Mouse (Mus musculus) hindbrain, embryonic 13.5 days (tissue): ENCODE data around the gene Mpnd. TPM values are rescaled to one million over a fixed set of nuclear protein-coding genes. Genes with fewer than 3 reads are reported as not detected.

Source experiments
- ATAC-seq: fragments of 200-750 bp; cut with Nextera tagmentation; 2 replicates; pipeline ENCODE4 v1.8.0; 2017; ENCODE audit warnings: moderate TSS enrichment; ENCODE audit not compliant: low FRiP score
- H3K27ac ChIP-seq: fragments of 300-500 bp; sonication (generic); 2 replicates; pipeline ENCODE4 v1.5.1; 2015; ENCODE audit warnings: inconsistent platforms, mild to moderate bottlenecking, moderate library complexity
- H3K27me3 ChIP-seq: fragments of 300-500 bp; sonication (generic); 2 replicates; pipeline ENCODE4 v1.6.1; 2015; ENCODE audit warnings: mild to moderate bottlenecking, inconsistent platforms
- H3K36me3 ChIP-seq: fragments of 300-500 bp; sonication (generic); 2 replicates; pipeline ENCODE4 v1.6.1; 2015; ENCODE audit warnings: mild to moderate bottlenecking, inconsistent platforms
- H3K4me1 ChIP-seq: fragments of 300-500 bp; sonication (generic); replicated peaks from 2 replicates; pipeline ENCODE4 v1.6.1; 2015; ENCODE audit warnings: inconsistent platforms
- H3K4me2 ChIP-seq: fragments of 300-500 bp; sonication (generic); 2 replicates; pipeline ENCODE4 v1.6.1; 2015; ENCODE audit warnings: inconsistent platforms, mild to moderate bottlenecking, moderate library complexity
- H3K4me3 ChIP-seq: fragments of 300-500 bp; sonication (generic); 2 replicates; pipeline ENCODE4 v1.5.1; 2015; ENCODE audit warnings: mild to moderate bottlenecking, inconsistent platforms
- H3K9ac ChIP-seq: fragments of 300-500 bp; sonication (generic); 2 replicates; pipeline ENCODE4 v1.6.1; 2015; ENCODE audit warnings: mild to moderate bottlenecking, inconsistent platforms
- H3K9me3 ChIP-seq: fragments of 300-500 bp; sonication (generic); 2 replicates; pipeline ENCODE4 v1.6.1; 2016; ENCODE audit warnings: inconsistent platforms
- WGBS: fragments of 180-500 bp; shearing (Covaris S2); methylation state at CpG from one replicate; pipeline ENCODE4 v1.1.7; 2015; 5-methylcytosine and 5-hydroxymethylcytosine counted together
- polyA plus RNA-seq: library from polyadenylated mRNA; unstranded; fragments of >200 nt; fragmentation: Nextera tagmentation; extraction: Ambion mirVana; gene quantifications from 2 replicates; pipeline ENCODE4 v1.2.1, GENCODE M21; 2015

The Mpnd gene
- polyA plus RNA-seq, 1 experiment from 2014 or later = 163 TPM

DNA sequence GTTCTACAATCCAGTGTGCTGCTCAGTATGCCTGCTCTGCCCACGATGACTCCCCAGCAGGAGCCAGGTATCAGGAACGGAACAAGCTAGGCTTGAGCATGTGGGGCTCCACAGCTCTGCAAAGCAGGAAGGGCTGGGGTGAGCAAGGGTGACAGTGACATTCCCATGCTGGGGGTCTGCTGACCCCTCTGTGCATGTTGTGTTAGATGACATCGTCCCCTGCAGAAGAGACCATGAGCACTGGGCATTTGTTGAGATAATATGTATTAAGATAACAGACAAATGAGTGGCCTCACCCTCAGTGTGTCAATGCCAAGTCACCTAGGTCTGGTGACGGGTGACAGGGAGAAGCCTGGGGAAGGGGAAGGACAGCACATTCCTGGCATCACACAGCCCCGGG lies 19.4 kb downstream of the Mpnd start:
- Histone ChIP-seq H3K9ac (no peak overlapping the region), H3K36me3 (peaks cover 43% of the 10 kb centered on the region), H3K4me1 (peaks cover 60% of the 10 kb centered on the region), H3K4me2 (no peak overlapping the region), H3K27ac (no peak overlapping the region), H3K27me3 (no peaks in the 10 kb centered on the region), H3K4me3 (no peak overlapping the region), H3K9me3 (no peaks in the 10 kb centered on the region)
- ATAC-seq = no peak
- 86% methylated on average over 5 of the region's 5 CpGs for WGBS

DNA sequence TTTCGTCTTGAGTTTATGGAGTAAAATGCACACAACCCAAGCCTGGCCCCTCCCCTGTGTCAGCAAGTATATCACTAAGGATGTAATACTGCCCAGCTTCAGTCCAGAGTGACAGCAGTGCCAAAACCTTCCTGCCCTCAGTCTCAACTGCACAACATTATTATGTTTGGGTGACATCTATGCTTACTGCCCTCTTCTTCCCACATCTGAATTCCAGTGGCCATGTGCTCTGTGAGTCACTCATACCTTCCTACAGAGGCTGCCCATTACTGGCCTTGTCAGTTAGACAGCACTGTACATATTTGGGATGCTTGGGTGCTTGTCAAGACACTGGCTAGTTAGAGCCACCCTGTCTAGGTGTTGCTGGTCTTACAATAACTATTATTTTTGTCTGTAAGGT lies 20.8 kb downstream of the Mpnd start:
- no peaks in the 10 kb centered on the region for H3K27me3 ChIP-seq
- H3K4me3 ChIP-seq = no peak overlapping the region
- no peak overlapping the region for H3K27ac ChIP-seq
- no peak overlapping the region for H3K9ac ChIP-seq
- H3K4me1 ChIP-seq = peaks cover 53% of the 10 kb centered on the region
- H3K36me3 ChIP-seq = peaks cover 44% of the 10 kb centered on the region
- no peak overlapping the region for H3K4me2 ChIP-seq
- no peak for ATAC-seq
- WGBS = 100% methylated on average over 1 of the region's 1 CpGs
- H3K9me3 ChIP-seq = no peaks in the 10 kb centered on the region

DNA sequence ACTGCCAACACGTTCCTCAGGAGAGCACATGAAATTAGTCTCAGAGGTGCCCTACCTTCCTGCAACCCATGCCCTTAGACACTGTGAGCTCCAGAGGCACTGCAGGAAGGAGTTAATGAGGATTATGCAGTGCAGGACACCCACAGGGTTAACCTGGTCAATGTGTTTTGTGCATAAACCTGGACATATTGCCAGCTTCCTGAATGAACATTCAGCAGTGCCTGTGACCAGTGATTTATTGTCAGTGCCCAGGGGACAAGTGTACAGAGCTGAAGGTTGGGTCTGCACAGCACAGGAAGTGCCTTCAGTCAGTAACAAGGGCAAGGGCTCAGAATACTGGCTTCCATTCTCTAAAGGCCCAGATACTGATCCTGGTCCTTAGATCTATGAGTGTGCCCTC lies 21.4 kb downstream of the Mpnd start:
- no peak overlapping the region for H3K4me3 ChIP-seq
- H3K9ac ChIP-seq = no peak overlapping the region
- H3K4me1 ChIP-seq = peaks cover 51% of the 10 kb centered on the region
- no peak for ATAC-seq
- H3K27ac ChIP-seq = no peak overlapping the region
- no peaks in the 10 kb centered on the region for H3K9me3 ChIP-seq
- H3K4me2 ChIP-seq = no peak overlapping the region
- peaks cover 45% of the 10 kb centered on the region for H3K36me3 ChIP-seq
- 79% methylated on average over 1 of the region's 1 CpGs for WGBS
- no peaks in the 10 kb centered on the region for H3K27me3 ChIP-seq

DNA sequence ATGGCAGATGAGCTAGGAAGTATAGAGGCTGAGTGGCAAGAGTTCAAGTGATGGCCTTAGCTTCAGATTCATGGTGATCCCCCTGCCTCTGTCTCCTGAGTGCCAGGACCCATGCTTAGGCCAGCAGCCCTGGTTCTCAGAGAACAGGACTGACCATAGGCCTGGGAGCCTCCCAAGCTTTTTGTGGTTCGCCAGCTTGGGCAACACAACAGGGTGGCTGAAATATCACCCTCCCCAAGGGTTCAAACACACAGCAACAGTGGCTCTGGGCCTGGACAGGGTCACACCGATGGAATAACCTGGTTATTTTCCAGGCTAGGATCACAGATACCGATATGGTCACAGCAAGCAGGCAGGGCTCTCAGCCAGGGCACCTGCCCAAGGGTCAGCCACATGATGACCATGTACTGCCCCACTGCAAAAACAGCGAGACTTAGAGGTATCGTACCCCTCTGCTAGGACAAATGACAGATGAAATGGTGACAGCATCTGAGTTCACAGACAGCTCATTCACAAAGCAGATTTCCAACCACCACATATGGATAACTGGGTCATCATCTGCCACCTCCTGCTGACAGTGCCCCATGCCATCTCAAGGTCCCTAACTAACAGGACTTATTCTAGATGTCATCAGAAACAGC lies 22.4 kb downstream of the Mpnd start:
- Histone ChIP-seq H3K9ac (peak overlapping the region; percentile 39; the same call in 1 of the 2 replicates), H3K4me3 (no peak overlapping the region), H3K4me2 (no peak overlapping the region), H3K4me1 (peaks cover 51% of the 10 kb centered on the region), H3K36me3 (peaks cover 51% of the 10 kb centered on the region), H3K27me3 (no peaks in the 10 kb centered on the region), H3K9me3 (no peaks in the 10 kb centered on the region), H3K27ac (no peak overlapping the region)
- ATAC-seq = no peak
- WGBS = 95% methylated on average over 5 of the region's 5 CpGs

DNA sequence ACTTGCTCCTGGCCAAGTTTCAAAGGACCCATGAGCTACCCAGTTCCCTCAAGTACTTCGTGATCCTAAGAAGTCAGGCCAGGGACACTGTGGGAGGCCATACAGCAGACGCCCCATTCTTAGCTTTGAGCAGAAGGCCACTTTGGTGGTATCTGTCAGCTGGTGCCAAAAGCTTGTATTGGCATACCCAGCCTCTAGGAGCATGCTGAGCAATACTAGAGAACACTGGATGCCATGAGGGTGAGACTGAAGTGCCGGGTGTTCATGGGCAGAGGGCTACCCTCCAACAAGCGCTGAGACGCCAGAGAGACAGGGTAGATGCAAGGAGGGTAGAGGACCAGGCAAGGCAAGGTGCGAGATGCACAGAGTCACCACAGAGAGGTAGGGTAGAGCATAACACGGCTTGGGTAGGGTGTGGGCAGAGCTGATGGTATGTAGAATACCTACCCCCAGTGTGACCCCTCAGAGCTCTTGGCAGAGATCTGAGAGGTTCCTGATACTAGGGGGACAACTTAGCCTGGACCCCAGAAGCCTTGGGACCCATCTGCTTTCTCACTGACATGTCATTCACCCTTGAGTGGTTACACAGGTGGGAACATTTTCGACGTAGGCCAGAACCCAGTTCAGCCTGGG lies 24.8 kb downstream of the Mpnd start:
- Histone ChIP-seq H3K36me3 (peaks cover 63% of the 10 kb centered on the region), H3K27me3 (no peaks in the 10 kb centered on the region), H3K4me1 (peaks cover 57% of the 10 kb centered on the region), H3K4me3 (no peak overlapping the region), H3K27ac (no peak overlapping the region), H3K4me2 (no peak overlapping the region), H3K9ac (no peak overlapping the region), H3K9me3 (no peaks in the 10 kb centered on the region)
- no peak for ATAC-seq
- 89% methylated on average over 9 of the region's 9 CpGs for WGBS

DNA sequence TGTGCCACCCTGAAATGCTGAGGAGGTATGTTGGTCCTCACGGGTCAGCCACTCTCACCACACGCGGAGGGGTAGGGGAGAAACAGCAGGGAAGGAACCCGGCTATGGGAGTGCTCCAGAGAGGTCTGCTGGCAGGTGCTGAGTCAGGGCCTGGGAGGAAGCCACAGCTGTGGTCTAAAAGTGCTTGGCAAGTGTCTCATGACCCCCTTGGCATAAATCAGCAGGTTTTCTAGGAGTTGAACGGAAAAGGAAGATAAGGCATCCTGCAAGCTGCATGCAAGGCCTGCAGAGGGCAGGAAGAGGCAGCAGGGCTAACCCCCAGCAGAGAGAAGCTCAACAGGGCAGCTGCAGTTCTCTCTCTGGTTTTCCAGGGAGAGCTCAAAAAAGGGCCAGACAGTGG lies 25.4 kb downstream of the Mpnd start:
- H3K4me3 ChIP-seq = no peak overlapping the region
- H3K27me3 ChIP-seq = no peaks in the 10 kb centered on the region
- 67% methylated on average over 5 of the region's 5 CpGs for WGBS
- H3K4me2 ChIP-seq = no peak overlapping the region
- H3K4me1 ChIP-seq = peaks cover 63% of the 10 kb centered on the region
- H3K9ac ChIP-seq = no peak overlapping the region
- ATAC-seq = no peak
- peaks cover 63% of the 10 kb centered on the region for H3K36me3 ChIP-seq
- no peak overlapping the region for H3K27ac ChIP-seq
- H3K9me3 ChIP-seq = no peaks in the 10 kb centered on the region

DNA sequence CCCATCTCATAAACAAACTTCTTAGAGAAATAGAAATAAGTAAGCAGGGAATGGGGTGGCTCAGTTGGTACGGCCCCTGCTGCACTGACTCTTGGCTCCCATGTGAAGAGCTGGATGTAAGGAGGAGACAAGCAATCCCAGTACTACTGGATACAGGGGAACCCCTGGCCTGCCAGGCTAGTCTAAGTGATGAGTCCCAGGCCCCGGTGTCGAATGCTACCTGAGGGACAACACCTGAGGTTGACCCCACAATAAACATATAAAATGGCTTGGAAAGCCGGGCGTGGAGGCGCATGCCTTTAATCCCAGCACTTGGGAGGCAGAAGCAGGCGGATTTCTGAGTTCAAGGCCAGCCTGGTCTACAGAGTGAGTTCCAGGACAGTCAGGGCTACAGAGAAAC lies 25.9 kb downstream of the Mpnd start:
- no peak overlapping the region for H3K4me3 ChIP-seq
- H3K4me2 ChIP-seq = no peak overlapping the region
- peaks cover 63% of the 10 kb centered on the region for H3K36me3 ChIP-seq
- no peak overlapping the region; the same call in 1 of the 2 replicates for H3K9ac ChIP-seq
- no peak overlapping the region for H3K27ac ChIP-seq
- no peaks in the 10 kb centered on the region for H3K9me3 ChIP-seq
- H3K4me1 ChIP-seq = peaks cover 64% of the 10 kb centered on the region
- ATAC-seq = no peak
- WGBS = 95% methylated on average over 7 of the region's 7 CpGs
- no peaks in the 10 kb centered on the region for H3K27me3 ChIP-seq

DNA sequence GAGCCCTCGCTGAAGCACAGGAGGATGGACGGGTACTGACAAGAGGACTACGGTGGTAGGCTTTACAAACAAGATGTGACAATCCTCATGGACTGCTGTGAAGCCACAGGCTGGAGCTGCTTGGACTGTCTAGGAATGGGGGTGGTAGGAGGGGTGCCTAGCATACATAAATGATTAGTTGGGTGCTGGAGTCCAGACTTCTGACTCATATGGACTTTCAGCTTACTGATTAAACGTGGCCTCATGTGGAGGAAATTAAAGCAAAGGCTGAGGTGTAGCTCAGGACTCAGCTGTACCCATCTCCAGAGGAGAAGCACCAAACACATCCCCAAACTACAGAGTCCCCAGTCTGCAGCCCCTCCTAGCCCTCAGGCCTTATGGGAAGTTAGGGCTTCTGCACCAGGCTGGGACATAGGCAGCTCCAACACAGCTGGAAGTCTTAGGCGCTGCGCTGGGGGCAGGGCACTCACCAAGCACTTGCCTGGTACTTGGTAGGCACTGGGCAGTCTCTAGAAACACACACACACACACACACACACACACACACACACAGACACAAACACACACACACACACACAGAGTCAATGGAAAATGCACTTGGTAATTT lies 26.7 kb downstream of the Mpnd start:
- Histone ChIP-seq H3K36me3 (peaks cover 60% of the 10 kb centered on the region), H3K4me1 (peaks cover 62% of the 10 kb centered on the region), H3K27me3 (no peaks in the 10 kb centered on the region), H3K27ac (no peak overlapping the region), H3K4me3 (no peak overlapping the region), H3K9me3 (no peaks in the 10 kb centered on the region), H3K4me2 (no peak overlapping the region), H3K9ac (peak overlapping the region; percentile 24; the same call in 1 of the 2 replicates)
- no peak for ATAC-seq
- 75% methylated on average over 6 of the region's 6 CpGs for WGBS

DNA sequence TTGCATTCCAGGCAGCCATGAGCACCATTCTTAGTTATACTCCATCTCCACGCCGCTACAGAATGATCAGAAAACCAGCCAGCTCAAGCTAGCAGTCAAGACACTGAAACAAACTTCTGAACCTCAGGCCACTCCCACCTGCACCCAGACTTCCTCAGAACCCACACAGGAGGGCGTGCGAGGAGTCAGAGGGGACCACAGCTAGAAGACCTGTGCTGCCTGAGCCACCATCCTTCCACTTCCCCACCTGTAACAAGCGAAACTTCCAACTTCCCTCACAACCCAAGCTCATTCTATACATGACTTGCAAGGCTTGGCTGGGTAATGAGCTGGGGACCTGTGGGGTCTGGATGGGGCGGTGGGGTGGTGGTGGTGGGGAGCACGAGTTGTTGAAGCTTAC lies 27.3 kb downstream of the Mpnd start:
- no peak for ATAC-seq
- Histone ChIP-seq H3K36me3 (peaks cover 56% of the 10 kb centered on the region), H3K9me3 (no peaks in the 10 kb centered on the region), H3K27me3 (no peaks in the 10 kb centered on the region), H3K4me2 (no peak overlapping the region), H3K4me1 (peaks cover 60% of the 10 kb centered on the region), H3K27ac (no peak overlapping the region), H3K4me3 (no peak overlapping the region), H3K9ac (peak overlapping the region; percentile 49; the same call in 1 of the 2 replicates)
- 76% methylated on average over 7 of the region's 7 CpGs for WGBS

DNA sequence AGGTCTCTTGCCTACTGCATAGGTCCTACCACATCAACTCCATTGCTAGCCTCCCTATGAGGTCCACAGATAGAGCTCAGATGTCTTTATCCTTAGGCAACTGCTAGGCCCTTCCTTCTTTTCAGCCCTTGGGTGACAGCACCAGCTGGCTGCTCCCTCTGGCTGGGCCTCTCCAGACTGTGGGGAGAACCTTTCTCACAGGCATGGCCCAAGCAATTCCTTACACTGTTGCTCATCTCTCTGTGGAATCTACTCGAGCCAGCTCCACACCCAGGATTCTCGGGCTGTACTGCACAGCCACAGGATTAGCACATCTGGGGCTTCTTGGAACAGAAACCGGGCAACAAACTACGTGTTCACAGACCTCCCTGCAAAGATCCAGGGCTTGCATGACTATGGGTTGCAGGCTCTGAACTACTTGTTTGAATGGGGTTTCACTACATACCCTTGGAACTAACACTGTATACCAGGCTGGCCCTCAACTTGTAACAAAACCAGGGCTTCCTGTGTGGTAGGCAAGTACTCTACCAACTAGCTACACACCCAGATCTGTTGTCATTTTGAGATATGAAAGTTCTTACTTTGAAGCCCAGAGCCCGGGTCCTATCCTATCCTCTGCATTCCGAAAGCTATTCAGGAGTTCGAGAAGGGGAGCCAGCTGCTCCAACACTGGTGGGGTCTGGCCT lies 28.7 kb downstream of the Mpnd start:
- Histone ChIP-seq H3K9me3 (no peaks in the 10 kb centered on the region), H3K36me3 (peaks cover 42% of the 10 kb centered on the region), H3K4me2 (no peak overlapping the region; the same call in 1 of the 2 replicates), H3K27ac (no peak overlapping the region), H3K4me1 (peaks cover 54% of the 10 kb centered on the region), H3K9ac (peak overlapping the region; percentile 93; the same call in 1 of the 2 replicates), H3K27me3 (no peaks in the 10 kb centered on the region), H3K4me3 (no peak overlapping the region)
- ATAC-seq = no peak
- WGBS = 95% methylated on average over 7 of the region's 7 CpGs

DNA sequence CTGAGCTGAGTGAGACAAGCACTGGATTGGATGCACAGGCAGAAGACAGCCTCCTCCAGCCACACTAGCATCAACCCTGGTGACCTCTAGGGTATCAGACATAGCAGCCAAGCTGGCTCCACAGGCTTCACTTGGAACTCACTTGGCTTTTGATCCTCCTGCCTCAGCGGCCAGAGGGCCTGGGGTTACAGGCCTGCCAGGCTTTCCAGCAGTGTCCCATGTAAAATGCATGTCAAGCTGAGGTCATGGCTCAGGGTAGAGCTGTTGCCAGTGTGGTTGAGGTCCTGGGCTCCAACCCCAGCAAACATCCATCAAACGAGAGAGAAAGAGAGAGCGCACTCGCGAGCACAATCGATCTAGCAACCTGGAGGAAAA lies 29.2 kb downstream of the Mpnd start:
- Histone ChIP-seq H3K27me3 (no peaks in the 10 kb centered on the region), H3K4me1 (peaks cover 54% of the 10 kb centered on the region), H3K36me3 (peaks cover 37% of the 10 kb centered on the region), H3K9me3 (no peaks in the 10 kb centered on the region), H3K9ac (peak overlapping the region; percentile 93), H3K27ac (no peak overlapping the region), H3K4me3 (no peak overlapping the region), H3K4me2 (peak overlapping the region; percentile 63; the same call in 1 of the 2 replicates)
- WGBS = 91% methylated on average over 6 of the region's 6 CpGs
- no peak for ATAC-seq

DNA sequence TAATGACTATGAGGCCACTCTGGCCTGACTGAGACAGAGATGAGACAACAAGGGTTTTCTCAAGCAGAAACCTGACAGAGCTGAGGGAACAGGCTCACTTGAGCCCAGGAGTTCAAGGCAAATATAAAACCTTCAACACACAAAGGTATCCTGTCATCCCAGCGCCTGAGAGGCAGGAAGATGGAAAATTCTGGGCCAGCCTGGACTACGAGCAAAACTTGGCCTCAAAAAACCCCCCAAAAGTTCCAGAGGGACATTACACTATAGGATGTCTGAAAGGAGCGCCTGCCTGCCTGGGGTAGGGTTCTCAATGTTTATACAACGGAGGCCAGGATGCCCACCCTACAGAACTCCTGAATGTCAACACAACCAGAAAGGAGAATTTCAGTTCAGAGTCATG lies 29.7 kb downstream of the Mpnd start:
- H3K9me3 ChIP-seq = no peaks in the 10 kb centered on the region
- peak overlapping the region; percentile 93 for H3K9ac ChIP-seq
- no peaks in the 10 kb centered on the region for H3K27me3 ChIP-seq
- no peak overlapping the region for H3K27ac ChIP-seq
- H3K4me2 ChIP-seq = peak overlapping the region; percentile 63
- WGBS = 88% methylated on average over 4 of the region's 4 CpGs
- no peak for ATAC-seq
- H3K4me3 ChIP-seq = peak overlapping the region; percentile 84
- peaks cover 34% of the 10 kb centered on the region for H3K36me3 ChIP-seq
- H3K4me1 ChIP-seq = peaks cover 54% of the 10 kb centered on the region
